Mouse (Mus musculus): Measurements from ENCODE around the gene Socs4. TPM values are rescaled to one million over a fixed set of nuclear protein-coding genes. Genes with fewer than 3 reads are reported as not detected.

Socs4 gene
- polyA plus RNA-seq, 1 experiment from 2014 or later = 4.3 TPM

DNA sequence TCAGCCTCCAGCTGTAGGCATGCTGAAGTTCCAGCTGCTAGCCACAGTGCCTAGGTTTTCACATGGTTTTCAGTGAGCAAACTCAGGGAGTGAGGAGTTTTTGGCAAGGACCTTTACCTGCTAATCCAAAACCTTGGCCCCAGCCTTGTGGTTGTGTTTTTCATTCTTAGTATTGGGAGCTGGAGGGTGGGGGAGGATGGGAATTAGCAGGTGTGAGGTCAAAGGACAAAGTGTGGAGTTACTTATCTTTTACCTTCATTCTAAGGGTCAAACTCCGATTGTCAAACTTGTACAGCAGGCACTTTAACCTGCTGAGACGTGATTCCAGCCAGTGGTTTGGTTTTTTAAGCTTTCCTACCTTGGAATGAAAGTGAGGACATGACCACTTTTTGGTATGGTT is 19.5 kb downstream of the Socs4 start:
- TF ChIP-seq CTCF (IDR thresholded peaks at IDR 0.05; ENCODE audit: low read depth) = no peak
- H3K4me3 ChIP-seq (replicated peaks; ENCODE audit: low read depth, low read length) = no peak overlapping the region
- no peak overlapping the region for H3K27ac ChIP-seq
- WGBS = 41% methylated on average over 2 of the region's 2 CpGs
- H3K9me3 ChIP-seq (replicated peaks; ENCODE audit: low read length) = no peaks in the 10 kb centered on the region
- ATAC-seq (replicated peaks; ENCODE audit: low FRiP score, low read depth) (no peak), DNase-seq (ENCODE audit: low spot score) (no peak)
- H3K4me2 ChIP-seq (ENCODE audit: low read length) = no peak overlapping the region
- no peak overlapping the region for H3K9ac ChIP-seq (ENCODE audit: low read depth, low read length)
- no peaks in the 10 kb centered on the region for H3K27me3 ChIP-seq (ENCODE audit: insufficient read depth, low read length)
- no peaks in the 10 kb centered on the region for H3K36me3 ChIP-seq (ENCODE audit: insufficient read depth, low read length)
- H3K4me1 ChIP-seq (replicated peaks; ENCODE audit: insufficient read depth, low read length) = peaks cover 9% of the 10 kb centered on the region; the same call in 1 of the 2 replicates

DNA sequence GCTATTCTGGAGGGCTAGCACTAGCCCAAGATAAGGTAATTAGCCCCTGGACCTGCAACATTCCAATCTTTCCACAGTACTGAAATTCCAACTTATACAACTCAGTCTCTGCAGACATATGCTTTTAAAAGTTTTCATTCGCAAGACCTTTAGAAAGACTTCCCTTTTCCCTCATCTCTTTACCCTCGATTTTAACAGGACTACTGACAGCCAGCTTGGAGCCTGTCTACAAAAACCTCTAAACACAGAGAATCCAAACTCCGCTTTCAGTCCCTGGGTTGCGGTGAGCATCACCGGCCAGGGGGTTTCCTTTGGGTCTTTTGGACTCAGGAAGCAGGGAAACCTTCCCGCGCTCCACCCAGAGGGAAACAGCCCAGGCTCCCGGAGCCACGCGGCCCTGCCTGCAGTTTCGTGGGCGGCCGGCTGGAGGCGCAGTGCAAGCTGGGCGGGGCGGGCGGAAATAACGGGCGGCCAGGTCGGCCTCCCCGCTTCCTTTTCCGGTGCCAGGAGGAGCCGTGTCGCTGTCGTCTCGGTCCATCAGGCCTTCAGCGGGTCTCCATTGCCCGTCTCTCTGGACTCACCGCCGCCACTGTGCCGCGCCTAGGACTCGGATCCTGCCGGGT is 21.2 kb downstream of the Socs4 start, which contains the start of gene Mapk1ip1l:
Gene Mapk1ip1l (plus strand): TSS at position 482 of the 623 bp plus-strand sequence.
- peak within 1 kb of the TSS; percentile 99 for H3K4me3 ChIP-seq (replicated peaks; ENCODE audit: low read depth, low read length)
- no peaks in the 10 kb centered on the region for H3K36me3 ChIP-seq (ENCODE audit: insufficient read depth, low read length)
- peak within 1 kb of the TSS; percentile 97 for H3K9ac ChIP-seq (ENCODE audit: low read depth, low read length)
- no peaks in the 10 kb centered on the region for H3K9me3 ChIP-seq (replicated peaks; ENCODE audit: low read length)
- TF ChIP-seq CTCF (IDR thresholded peaks at IDR 0.05; ENCODE audit: low read depth) = peak; percentile 93
- H3K27me3 ChIP-seq (ENCODE audit: insufficient read depth, low read length) = no peaks in the 10 kb centered on the region
- whole genome bisulfite sequencing = under 1% methylated on average over 34 of the region's 34 CpGs
- peaks cover 9% of the 10 kb centered on the region for H3K4me1 ChIP-seq (replicated peaks; ENCODE audit: insufficient read depth, low read length)
- DNase-seq (ENCODE audit: low spot score) (peak; percentile 93), ATAC-seq (replicated peaks; ENCODE audit: low FRiP score, low read depth) (peak; percentile 90)
- H3K4me2 ChIP-seq (ENCODE audit: low read length) = peak within 1 kb of the TSS; percentile 72
- H3K27ac ChIP-seq = peak within 1 kb of the TSS; percentile 98

DNA sequence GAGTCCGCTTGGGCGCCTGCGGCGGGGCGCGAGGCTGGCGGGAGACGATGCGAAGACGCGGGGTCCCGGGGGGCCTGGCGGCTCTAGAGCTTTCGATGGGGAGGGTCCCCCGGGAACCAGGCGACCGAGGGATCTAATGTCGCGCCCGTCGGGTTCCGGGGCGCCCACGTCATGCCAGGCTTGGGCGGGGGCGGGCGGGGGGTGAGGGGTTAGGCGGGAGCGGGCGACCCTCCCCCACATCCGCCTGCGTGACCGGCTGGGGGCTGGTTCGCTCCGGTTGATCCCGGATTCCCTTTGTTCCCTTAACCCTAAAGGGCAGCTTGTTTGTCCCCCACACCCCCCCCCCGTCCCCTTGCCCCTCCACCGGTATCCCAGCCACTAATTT is 21.7 kb downstream of the Socs4 start:
- ATAC-seq (replicated peaks; ENCODE audit: low FRiP score, low read depth) = peak; percentile 87
- H3K27me3 ChIP-seq (ENCODE audit: insufficient read depth, low read length) = no peaks in the 10 kb centered on the region

DNA sequence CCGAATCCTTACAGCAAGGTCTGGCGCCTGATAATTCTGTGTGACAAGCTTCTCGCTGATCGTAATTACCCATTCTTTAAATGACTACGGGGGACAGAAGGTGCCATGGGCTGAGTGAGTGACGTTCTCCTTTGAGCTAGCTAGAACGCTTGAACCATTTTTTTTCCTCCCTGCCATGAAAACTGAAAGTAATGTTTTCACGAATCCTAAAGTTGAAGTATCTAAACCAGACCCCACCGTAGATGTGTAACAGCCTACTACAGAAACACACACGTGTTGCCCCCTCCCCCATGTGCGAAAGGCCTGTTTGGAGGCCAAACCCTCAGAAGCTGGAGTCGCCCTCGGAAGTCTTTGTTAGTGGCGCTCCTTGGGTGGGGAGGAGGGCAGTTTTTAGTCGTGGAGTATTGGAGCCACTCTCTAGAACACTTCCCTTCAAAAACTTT is 22.1 kb downstream of the Socs4 start:
- Histone ChIP-seq H3K9ac (ENCODE audit: low read depth, low read length) (peak overlapping the region; percentile 97), H3K9me3 (replicated peaks; ENCODE audit: low read length) (no peaks in the 10 kb centered on the region), H3K4me1 (replicated peaks; ENCODE audit: insufficient read depth, low read length) (peaks cover 9% of the 10 kb centered on the region), H3K4me2 (ENCODE audit: low read length) (peak overlapping the region; percentile 72), H3K27ac (peak overlapping the region; percentile 98), H3K36me3 (ENCODE audit: insufficient read depth, low read length) (no peaks in the 10 kb centered on the region), H3K4me3 (replicated peaks; ENCODE audit: low read depth, low read length) (peak overlapping the region; percentile 99), H3K27me3 (ENCODE audit: insufficient read depth, low read length) (no peaks in the 10 kb centered on the region)
- WGBS = under 1% methylated on average over 15 of the region's 15 CpGs
- ATAC-seq (replicated peaks; ENCODE audit: low FRiP score, low read depth) = peak; percentile 52
- no peak for TF ChIP-seq CTCF (IDR thresholded peaks at IDR 0.05; ENCODE audit: low read depth)
- DNase-seq (ENCODE audit: low spot score) = peak; percentile 70

More for the DNA sequence above, 21.7 kb downstream of the Socs4 start:
- peak overlapping the region; percentile 99 for H3K4me3 ChIP-seq (replicated peaks; ENCODE audit: low read depth, low read length)
- 0% methylated on average over 29 of the region's 38 CpGs for WGBS
- peak overlapping the region; percentile 98 for H3K27ac ChIP-seq
- no peaks in the 10 kb centered on the region for H3K9me3 ChIP-seq (replicated peaks; ENCODE audit: low read length)
- TF ChIP-seq CTCF (IDR thresholded peaks at IDR 0.05; ENCODE audit: low read depth) = no peak
- peaks cover 9% of the 10 kb centered on the region for H3K4me1 ChIP-seq (replicated peaks; ENCODE audit: insufficient read depth, low read length)
- no peaks in the 10 kb centered on the region for H3K36me3 ChIP-seq (ENCODE audit: insufficient read depth, low read length)
- peak overlapping the region; percentile 72 for H3K4me2 ChIP-seq (ENCODE audit: low read length)
- peak overlapping the region; percentile 97 for H3K9ac ChIP-seq (ENCODE audit: low read depth, low read length)
- peak; percentile 44 for DNase-seq (ENCODE audit: low spot score)

DNA sequence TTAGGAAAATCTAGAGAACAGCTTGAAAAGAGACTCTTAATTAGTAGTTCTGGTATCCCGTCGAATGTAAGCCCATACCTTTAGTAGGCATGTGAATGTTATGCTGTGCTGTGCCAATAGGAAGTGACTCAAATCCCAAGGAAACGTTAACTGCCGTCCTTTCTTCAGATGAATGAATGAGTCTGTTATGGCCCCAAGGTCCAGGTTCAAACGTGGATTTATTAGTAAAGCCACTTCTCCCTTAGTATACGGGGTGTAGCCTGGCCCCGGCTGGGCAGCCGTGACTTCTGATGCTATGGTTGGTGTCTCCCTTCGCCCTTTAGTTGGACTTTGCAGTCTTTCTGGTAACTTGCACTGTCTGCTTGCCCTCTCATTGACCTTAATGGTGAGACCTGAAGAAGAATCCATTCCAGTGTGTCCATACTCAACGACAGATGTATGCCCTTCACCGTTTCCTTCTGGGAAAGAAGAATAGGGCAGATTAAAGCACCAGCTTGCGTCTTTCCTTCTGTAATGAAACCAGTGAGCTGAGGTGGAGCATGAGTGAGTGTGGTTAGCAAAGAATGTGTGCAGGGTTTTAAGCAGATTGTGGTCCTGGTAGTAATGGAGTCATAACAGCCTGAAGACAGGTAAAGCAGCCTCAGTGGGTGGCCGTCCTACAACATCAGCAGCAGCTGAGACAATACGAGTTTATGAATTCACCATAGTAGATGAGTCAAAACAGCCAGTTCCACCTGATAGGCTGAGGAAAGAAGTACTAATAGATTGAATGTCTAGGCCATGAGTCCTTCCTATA is 26.4 kb downstream of the Socs4 start:
- H3K27me3 ChIP-seq (ENCODE audit: insufficient read depth, low read length) = no peaks in the 10 kb centered on the region
- H3K9ac ChIP-seq (ENCODE audit: low read depth, low read length) = no peak overlapping the region
- H3K9me3 ChIP-seq (replicated peaks; ENCODE audit: low read length) = no peaks in the 10 kb centered on the region
- peaks cover 9% of the 10 kb centered on the region for H3K4me1 ChIP-seq (replicated peaks; ENCODE audit: insufficient read depth, low read length)
- DNase-seq (ENCODE audit: low spot score) (peak; percentile 18), ATAC-seq (replicated peaks; ENCODE audit: low FRiP score, low read depth) (no peak)
- H3K27ac ChIP-seq = no peak overlapping the region
- no peak overlapping the region for H3K4me2 ChIP-seq (ENCODE audit: low read length)
- WGBS = 50% methylated on average over 14 of the region's 14 CpGs
- H3K36me3 ChIP-seq (ENCODE audit: insufficient read depth, low read length) = 0 out of 2 replicates have a peak, but pooled peaks cover 5% of the 10 kb centered on the region
- no peak for TF ChIP-seq CTCF (IDR thresholded peaks at IDR 0.05; ENCODE audit: low read depth)
- no peak overlapping the region for H3K4me3 ChIP-seq (replicated peaks; ENCODE audit: low read depth, low read length)

DNA sequence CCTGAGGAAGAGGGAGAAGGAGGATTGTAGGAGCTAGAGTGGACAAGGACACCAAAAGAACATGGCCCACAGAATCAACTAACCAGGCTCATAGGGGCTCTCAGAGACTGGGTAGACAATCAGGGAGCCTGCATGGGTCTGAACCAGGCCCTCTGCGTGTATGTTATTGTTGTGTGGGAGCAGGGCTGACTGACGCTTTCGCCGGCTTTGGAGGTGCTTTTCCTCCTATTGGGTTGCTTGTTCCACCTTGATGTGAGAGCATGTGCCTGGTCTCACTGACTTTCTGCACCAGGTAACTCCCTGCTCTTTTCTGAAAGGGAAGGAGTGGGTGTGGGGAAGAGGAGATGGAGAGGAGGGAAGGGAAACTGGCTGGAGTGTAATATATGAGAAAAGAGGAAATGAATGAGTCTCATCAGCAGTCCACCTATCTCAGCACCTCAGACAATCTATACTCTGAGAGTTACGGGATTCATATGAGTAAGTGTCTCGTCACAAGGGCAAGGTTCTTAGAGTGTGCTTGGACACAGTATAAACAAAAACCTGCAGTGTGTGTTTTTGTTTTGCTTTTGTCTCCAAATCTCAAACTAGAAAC is 28.2 kb downstream of the Socs4 start:
- Histone ChIP-seq H3K9ac (ENCODE audit: low read depth, low read length) (no peak overlapping the region), H3K4me1 (replicated peaks; ENCODE audit: insufficient read depth, low read length) (peaks cover 4% of the 10 kb centered on the region), H3K4me2 (ENCODE audit: low read length) (no peak overlapping the region), H3K27me3 (ENCODE audit: insufficient read depth, low read length) (no peaks in the 10 kb centered on the region), H3K4me3 (replicated peaks; ENCODE audit: low read depth, low read length) (no peak overlapping the region), H3K27ac (no peak overlapping the region), H3K36me3 (ENCODE audit: insufficient read depth, low read length) (0 out of 2 replicates have a peak, but pooled peaks cover 5% of the 10 kb centered on the region), H3K9me3 (replicated peaks; ENCODE audit: low read length) (no peaks in the 10 kb centered on the region)
- WGBS = 89% methylated on average over 6 of the region's 6 CpGs
- TF ChIP-seq CTCF (IDR thresholded peaks at IDR 0.05; ENCODE audit: low read depth) = no peak
- ATAC-seq (replicated peaks; ENCODE audit: low FRiP score, low read depth) = no peak
- no peak for DNase-seq (ENCODE audit: low spot score)

Measured in kidney, postnatal 0 days (tissue).